Mouse (Mus musculus): ENCODE data around the gene Wt1.

Gene Wt1

DNA sequence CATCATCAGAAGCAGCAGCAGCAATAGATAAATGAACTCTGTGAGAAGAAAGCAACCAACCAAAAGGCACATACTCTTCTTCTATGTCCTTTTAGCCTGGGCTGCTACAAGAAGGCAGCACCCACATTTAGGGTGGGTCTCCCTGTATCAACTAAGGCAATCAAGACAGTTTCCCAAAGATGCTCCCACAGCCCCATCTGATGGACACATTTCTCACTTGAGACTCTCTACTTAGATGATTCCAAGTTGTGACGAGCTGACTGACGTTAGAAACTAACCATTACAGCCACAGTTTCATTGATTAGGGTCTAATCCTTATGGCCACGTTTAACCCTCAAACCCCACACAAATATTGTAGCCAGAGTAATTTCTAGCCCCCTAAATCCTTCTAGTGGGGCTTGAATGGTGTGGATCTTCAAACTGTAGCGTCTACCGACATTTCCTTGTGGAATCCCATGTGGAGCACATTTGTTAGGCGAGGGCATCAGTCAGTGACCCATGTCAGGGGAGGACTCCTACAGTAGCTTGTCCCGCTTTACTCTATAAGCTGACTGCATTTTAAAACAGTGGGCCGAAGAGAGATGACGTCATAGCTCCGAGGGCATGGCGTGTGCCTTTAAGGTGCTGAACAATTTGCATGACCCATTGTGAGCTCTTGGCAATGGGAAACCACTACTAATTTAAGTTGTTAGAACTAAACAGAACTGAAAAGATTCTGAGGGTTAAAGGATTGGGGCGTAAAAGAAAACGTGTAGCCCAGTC, 59.6 kb downstream of the Wt1 start:
- DNase-seq (ENCODE audit: low spot score): no peak

DNA sequence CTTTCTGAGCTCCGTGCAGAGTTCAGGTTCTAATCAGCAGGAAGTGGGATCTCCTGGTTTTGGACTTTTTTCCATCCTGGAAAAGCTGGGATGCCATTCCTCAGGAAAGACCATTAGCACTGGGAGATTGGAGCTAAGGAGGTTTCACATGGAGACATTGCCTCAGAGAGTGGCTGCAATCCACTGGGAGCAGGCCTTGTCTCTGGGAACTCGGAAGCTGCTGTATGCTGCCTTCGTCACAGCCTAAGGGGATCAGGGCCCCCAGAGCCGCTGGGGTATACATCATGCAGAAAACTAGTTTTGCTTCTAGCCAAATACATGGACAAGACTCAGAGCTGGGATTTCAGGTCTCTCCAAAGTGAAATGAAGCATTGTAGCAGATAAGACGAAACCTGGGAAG, 60.3 kb downstream of the Wt1 start:
- DNase-seq (ENCODE audit: low spot score): no peak

DNA sequence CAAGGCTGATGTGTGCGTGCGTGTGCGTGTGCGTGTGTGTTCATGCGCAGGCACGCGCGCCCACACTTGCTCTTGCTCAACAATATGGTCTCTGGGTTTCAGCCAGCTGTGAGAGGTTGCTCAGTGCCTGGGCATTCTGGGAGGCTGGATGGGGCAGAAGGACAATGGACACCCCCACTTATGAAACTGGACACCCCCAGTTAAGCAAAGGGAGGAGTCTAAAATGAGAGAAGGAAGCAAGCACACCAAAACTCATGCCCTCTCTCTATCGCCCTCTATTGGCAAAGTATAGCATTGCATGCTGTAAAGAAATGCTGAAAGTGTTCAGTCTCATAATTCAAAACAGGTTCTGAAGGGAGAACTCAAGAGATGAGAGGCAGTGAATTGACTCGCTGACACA, 61.9 kb downstream of the Wt1 start:
- no peak for DNase-seq (ENCODE audit: low spot score)

DNA sequence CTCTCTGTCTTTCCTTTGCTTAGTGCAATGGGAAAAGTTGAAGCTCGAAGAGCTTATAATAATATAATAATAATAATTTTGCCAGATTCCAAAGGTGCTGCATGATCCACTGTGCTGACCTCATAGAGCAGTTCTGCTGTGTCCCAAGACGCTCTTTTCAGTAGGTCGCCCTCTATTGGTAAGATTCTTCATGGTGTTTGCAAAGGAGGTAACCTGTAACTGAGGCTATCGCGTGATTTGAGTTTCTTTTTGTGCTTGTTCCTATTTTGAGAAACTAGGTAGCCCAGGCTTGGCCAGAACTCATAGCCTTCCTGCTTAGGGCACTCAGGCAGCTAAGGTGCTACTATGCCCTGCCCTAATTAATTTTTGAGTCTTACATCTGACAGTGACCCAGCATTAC, 63.0 kb downstream of the Wt1 start:
- DNase-seq (ENCODE audit: low spot score): no peak

DNA sequence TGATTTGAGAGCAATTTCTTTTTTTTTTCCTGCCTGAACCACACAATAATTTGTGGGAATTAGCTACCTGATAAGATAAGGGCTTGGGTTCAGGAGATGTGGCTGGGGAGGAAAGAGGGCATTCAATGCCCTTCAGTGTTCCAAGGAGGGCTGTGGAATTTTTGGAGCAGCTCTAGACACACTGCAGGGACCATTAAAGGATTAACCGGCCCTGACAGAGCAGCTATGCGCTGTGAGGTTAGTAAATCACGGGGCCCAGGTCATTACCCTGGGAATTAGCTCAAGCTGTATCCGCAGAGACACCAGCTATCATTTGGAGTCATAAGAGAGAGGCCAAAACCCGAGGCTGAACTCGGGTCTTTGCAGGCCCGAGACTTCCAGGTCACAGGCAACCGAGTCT, 73.8 kb downstream of the Wt1 start:
- DNase-seq (ENCODE audit: low spot score): no peak

DNA sequence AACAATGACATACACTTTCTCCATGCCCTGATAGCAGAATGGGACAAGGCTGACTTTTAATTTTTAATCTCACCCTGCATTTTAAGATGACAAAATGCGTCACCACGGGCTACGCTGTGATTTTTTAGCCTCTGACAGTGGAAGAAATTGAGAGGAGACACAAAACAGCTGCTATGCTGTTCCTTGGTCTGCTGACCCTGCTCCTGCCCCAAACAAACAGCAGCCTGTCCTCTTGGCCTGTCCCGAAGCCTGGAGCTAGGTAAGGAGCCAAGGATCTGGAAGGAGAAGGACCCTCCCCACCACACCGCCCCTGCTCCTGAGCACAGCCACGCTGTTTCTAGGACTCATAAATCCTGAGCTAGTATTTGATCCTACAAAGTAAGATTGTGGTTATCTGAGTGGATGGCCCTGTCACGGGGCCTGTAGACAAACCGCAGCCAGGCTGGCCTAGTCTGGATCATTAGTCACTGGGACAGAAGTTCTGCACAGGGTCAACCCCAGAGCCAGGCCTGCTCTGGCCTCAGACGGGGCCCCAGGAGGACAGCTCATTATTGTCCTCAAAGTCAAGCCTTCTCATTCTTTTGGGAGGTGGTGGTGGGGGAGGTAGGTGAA, 80.3 kb downstream of the Wt1 start:
- no peak for DNase-seq (ENCODE audit: low spot score)

DNA sequence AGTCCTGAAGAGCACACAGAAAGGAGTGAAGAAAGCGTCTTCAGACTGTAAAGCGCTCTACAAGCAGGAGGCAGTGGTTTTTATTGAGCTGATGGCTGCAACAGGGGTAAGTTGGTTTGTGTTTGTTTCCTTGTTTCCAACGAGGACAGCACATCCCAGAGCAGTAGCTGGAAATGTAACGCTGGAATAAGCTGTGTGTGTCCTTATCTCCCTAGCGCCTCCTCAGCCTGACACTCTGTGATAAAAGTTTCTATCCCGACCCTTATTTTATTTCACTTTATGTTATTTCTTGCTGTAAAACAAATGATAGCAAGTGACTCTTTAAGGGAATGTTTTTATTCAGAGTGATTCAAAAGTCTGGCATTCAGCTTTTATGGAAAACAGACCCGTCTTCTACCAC, 86.5 kb downstream of the Wt1 start:
- no peak for DNase-seq (ENCODE audit: low spot score)

DNA sequence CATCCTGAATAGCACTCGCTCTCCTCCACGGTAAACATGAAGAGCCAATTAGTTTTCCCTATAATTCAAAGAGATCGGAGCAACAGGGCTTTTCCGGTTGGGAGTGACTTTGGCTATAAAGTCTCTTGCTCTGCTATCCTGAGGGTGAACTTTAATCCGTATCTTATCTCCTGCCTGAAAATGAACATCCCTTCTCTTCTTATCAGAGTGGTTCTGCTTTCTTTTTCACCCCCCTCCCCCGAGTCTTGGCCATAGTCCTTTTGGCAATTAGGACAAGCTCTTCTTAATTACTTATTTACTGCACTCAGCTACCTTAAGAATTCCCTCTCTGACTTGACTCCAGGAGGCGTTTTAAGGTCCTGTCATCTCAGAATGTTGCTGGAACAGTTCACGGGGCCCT, 89.6 kb downstream of the Wt1 start:
- no peak for DNase-seq (ENCODE audit: low spot score)

DNA sequence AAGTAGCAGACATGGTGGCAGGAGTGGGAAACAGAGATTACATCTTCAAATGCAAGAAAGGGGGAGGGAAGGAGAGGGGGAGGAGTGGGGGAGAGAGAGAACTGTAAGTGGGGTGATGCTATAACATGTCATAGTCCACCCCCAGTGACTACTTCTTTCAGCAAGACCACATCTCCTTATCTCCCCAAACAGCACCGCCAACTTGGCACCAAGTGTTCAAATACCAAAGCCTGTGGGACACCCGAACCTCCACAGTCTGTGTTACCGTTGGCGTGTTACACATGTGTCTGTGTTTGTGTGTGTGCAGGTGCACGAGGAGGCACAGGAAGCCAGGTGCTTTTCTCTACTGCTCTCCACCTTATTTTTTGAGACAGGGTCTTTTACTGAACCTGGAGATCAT, 92.9 kb downstream of the Wt1 start:
- no peak for DNase-seq (ENCODE audit: low spot score)

DNA sequence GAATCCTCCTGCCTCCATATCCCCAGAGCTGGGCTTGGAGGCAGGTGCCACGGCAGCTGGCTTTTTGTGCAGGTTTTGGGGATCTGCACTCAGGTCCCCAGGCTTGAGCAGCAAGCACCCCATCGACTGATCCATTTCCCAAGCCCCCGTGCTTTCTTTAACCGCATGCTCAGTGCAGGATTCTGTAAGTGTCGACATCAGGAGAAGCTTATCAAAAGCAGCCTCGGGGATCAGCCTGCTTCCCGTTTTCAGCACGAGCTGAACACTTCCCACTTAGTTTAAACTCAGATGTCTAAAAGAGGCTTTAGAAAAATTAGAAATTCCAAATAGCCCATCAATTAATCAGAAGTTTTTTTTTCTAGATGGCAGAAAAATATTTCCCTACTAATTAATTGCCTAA, 93.3 kb downstream of the Wt1 start:
- DNase-seq (ENCODE audit: low spot score): no peak

DNA sequence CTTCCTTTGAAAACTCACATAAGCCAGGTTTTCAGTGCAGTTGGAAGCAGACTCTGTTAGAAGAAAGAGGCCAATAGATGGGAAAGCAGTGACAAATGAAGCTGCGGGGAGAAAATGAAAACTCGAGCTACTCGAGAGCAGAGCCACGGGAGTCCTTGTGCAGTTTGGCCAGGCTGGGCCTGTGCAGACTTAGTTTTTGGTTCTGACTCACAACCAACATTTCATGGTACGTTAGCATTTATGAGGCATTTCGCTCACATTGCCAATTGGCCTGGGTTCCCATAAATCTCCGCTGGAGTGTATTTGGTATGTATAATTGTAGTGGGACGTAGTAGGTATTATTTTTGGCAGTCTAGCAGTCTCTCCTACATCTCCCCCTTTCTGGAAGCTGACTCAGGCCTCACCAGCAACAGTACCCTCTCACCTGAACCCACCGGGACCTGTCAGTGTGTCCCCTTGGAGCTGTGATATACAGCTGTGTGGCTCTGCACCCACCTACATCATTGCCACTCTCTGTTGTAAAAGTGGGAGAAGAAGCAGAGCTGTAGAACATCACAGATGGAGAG, 94.5 kb downstream of the Wt1 start:
- DNase-seq (ENCODE audit: low spot score): no peak

All from T-cell, adult 2 months (primary cell).